Mouse (Mus musculus): Measurements from ENCODE around the gene Fzd2.

DNA sequence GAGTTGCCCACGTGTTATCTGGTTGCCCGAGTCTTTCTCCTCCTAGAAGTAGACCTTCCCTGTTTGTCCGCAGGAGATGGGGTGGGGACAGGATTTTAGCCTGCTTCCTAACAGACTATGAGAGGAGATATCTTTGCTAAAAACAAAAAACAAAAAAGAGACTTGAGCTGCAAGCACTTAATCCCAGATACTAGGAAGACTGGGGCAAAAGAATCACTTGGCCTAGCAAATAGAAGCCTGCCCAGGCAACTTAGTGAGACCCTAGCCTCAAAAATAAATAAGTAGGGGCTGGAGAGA, 24.2 kb upstream of the Fzd2 start:
- no peak for TF ChIP-seq CTCF (IDR thresholded peaks at IDR 0.05; ENCODE audit: borderline replicate concordance, insufficient read depth, low read depth, low read length)
- TF ChIP-seq POLR2A (IDR thresholded peaks at IDR 0.05; ENCODE audit: borderline replicate concordance, insufficient read depth, low read length) = no peak
